Mouse (Mus musculus) lung, embryonic 14.5 days (tissue): ENCODE results near the gene Coil. TPM values are rescaled to one million over a fixed set of nuclear protein-coding genes. Genes with fewer than 3 reads are reported as not detected.

Experiments
- ATAC-seq: fragments of 200-750 bp; cut with Nextera tagmentation; 2 replicates; pipeline ENCODE4 v1.8.0; 2017; ENCODE audit warnings: mild to moderate bottlenecking, moderate TSS enrichment, moderate library complexity; ENCODE audit not compliant: insufficient read depth
- DNase-seq: peaks from one replicate; pipeline ENCODE4 v3.0.0-alpha.2; 2015
- H3K27ac ChIP-seq: fragments of 300-500 bp; sonication (generic); 2 replicates; pipeline ENCODE4 v1.5.1; 2014; ENCODE audit warnings: low read depth, mild to moderate bottlenecking, moderate library complexity
- H3K27me3 ChIP-seq: fragments of 300-500 bp; sonication (generic); 2 replicates; pipeline ENCODE4 v1.6.1; 2014; ENCODE audit warnings: low read length, control low read depth; ENCODE audit not compliant: insufficient read depth
- H3K36me3 ChIP-seq: fragments of 300-500 bp; sonication (generic); 2 replicates; pipeline ENCODE4 v1.6.1; 2014; ENCODE audit warnings: control low read depth; ENCODE audit not compliant: insufficient read depth
- H3K4me1 ChIP-seq: fragments of 300-500 bp; sonication (generic); 2 replicates; pipeline ENCODE4 v1.6.1; 2014; ENCODE audit warnings: antibody characterized with exemption, control low read depth; ENCODE audit not compliant: insufficient read depth
- H3K4me2 ChIP-seq: fragments of 300-500 bp; sonication (generic); 2 replicates; pipeline ENCODE4 v1.6.1; 2014; ENCODE audit warnings: mild to moderate bottlenecking
- H3K4me3 ChIP-seq: fragments of 300-500 bp; sonication (generic); 2 replicates; pipeline ENCODE4 v1.5.1; 2014; ENCODE audit warnings: low read depth, low read length
- H3K9ac ChIP-seq: fragments of 300-500 bp; sonication (generic); 2 replicates; pipeline ENCODE4 v1.6.1; 2014
- H3K9me3 ChIP-seq: fragments of 300-500 bp; sonication (generic); 2 replicates; pipeline ENCODE4 v1.6.1; 2016; ENCODE audit warnings: low read depth, low read length, control low read depth
- CTCF ChIP-seq: IDR thresholded peaks from 2 replicates; pipeline ENCODE4 v1.5.1; 2016; ENCODE audit warnings: antibody characterized with exemption, low read depth
- WGBS: fragments of 180-500 bp; shearing (Covaris S2); extraction: QIAGEN DNeasy Blood & Tissue Kit; methylation state at CpG from one replicate; pipeline ENCODE4 v1.1.7; 2014; 5-methylcytosine and 5-hydroxymethylcytosine counted together
- polyA plus RNA-seq: library from polyadenylated mRNA; unstranded; fragments of >200 nt; fragmentation: Nextera tagmentation; extraction: Ambion mirVana; gene quantifications from 2 replicates; pipeline ENCODE4 v1.2.1, GENCODE M21; 2014

Gene Coil
- polyA plus RNA-seq, 1 experiment from 2014 or later = 12.2 TPM

DNA sequence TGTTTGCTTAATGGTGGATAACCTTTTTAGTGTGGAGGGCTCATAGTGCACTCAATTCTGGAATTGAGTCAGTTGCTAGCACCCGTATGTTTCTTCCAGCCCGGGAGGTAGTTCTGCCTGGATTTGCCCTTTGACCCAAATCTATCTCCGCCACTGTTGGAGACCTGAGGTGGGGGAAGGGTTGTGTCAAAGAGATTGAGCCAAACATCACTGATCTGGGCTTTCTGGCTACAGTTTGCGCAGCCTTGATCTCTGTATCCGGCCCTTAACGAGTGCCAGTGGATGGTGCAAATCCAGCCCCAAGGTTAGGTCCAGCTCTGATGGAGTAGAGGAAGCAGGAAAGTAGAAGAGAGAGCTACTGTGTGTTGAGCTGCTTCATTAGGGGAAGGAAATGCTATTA, 33.0 kb downstream of the Coil start:
- Histone ChIP-seq H3K9me3 (no peaks in the 10 kb centered on the region), H3K4me2 (peak overlapping the region; percentile 50), H3K27ac (peak overlapping the region; percentile 65), H3K27me3 (no peaks in the 10 kb centered on the region), H3K9ac (peak overlapping the region; percentile 16; the same call in 1 of the 2 replicates), H3K4me3 (no peak overlapping the region), H3K36me3 (peaks cover 4% of the 10 kb centered on the region; the same call in 1 of the 2 replicates), H3K4me1 (peaks cover 9% of the 10 kb centered on the region; the same call in 1 of the 2 replicates)
- WGBS = 19% methylated on average over 6 of the region's 6 CpGs
- no peak for TF ChIP-seq CTCF
- ATAC-seq (no peak), DNase-seq (peak; percentile 35)

DNA sequence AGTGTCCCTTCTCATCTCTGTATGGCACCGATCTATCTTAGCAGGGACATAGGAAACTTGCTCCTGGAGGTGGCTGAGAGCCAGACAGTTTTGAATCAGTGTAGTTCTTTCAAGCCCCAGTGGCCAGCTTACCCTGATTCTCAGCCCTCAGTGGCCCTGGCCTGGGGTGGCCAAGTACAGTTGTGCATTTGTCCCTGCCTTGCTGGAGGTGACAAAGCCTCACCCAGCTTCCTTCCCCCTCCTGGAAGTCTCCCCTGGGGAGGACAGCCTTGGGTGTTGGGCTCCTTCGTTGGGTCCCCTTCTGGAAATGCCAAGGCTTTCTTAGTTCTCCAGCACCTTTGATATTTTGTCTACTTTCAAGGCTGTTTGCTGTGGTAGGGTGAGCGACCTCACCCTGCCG, 33.7 kb downstream of the Coil start:
- Histone ChIP-seq H3K27me3 (no peaks in the 10 kb centered on the region), H3K27ac (no peak overlapping the region), H3K36me3 (peaks cover 4% of the 10 kb centered on the region; the same call in 1 of the 2 replicates), H3K9ac (no peak overlapping the region), H3K4me1 (peaks cover 9% of the 10 kb centered on the region; the same call in 1 of the 2 replicates), H3K9me3 (no peaks in the 10 kb centered on the region), H3K4me2 (no peak overlapping the region; the same call in 1 of the 2 replicates), H3K4me3 (no peak overlapping the region)
- ATAC-seq = no peak
- no peak for TF ChIP-seq CTCF
- DNase-seq = no peak
- 49% methylated on average over 4 of the region's 4 CpGs for WGBS

DNA sequence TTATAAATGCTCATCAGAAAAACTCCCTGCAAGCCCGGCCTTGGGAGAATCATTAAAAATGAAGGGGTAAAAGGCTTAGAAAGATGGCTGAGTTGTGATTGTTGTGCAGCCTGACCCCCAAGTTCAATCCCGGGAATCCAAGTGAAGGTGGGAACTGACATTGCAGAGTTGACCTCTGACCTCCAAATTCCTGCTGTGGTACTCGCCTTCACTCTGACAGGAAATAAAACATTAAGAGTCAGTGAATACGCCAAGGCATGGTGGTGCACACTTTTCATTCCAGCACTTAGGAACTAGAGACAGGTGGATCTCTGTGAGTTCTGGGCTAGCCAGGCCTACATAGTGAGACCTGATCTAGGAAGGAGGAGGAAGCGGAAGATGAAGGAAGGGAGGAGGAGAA, 35.4 kb downstream of the Coil start:
- no peak for TF ChIP-seq CTCF
- no peak overlapping the region for H3K4me3 ChIP-seq
- no peaks in the 10 kb centered on the region for H3K9me3 ChIP-seq
- H3K36me3 ChIP-seq = peaks cover 5% of the 10 kb centered on the region; the same call in 1 of the 2 replicates
- H3K4me1 ChIP-seq = peaks cover 9% of the 10 kb centered on the region; the same call in 1 of the 2 replicates
- ATAC-seq = no peak
- WGBS = 53% methylated on average over 5 of the region's 5 CpGs
- no peak for DNase-seq
- no peaks in the 10 kb centered on the region for H3K27me3 ChIP-seq
- H3K4me2 ChIP-seq = no peak overlapping the region
- no peak overlapping the region for H3K9ac ChIP-seq
- no peak overlapping the region for H3K27ac ChIP-seq

DNA sequence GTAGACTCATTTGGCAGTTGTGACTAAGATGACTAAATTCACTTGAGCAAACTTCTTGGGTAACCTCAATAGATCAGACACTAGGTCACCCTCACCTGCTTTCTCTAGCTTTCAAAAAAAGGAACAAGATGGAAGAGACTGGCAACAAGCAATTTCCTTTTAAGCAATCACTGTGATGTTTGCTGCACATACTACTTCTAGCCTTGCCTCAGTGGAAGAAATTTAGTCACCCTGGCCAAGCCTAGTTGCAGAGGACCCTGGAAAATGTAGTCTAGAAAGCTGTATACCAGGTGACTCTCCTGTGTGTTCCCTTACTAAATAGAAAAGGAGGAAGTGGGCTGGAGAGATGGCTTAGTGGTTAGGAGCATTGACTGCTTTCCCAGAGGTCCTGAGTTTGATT, 36.4 kb downstream of the Coil start:
- ATAC-seq (no peak), DNase-seq (no peak)
- Histone ChIP-seq H3K9ac (no peak overlapping the region), H3K4me1 (peaks cover 9% of the 10 kb centered on the region; the same call in 1 of the 2 replicates), H3K27me3 (no peaks in the 10 kb centered on the region), H3K27ac (no peak overlapping the region), H3K9me3 (no peaks in the 10 kb centered on the region), H3K36me3 (peaks cover 14% of the 10 kb centered on the region), H3K4me2 (no peak overlapping the region), H3K4me3 (no peak overlapping the region)
- TF ChIP-seq CTCF = no peak

DNA sequence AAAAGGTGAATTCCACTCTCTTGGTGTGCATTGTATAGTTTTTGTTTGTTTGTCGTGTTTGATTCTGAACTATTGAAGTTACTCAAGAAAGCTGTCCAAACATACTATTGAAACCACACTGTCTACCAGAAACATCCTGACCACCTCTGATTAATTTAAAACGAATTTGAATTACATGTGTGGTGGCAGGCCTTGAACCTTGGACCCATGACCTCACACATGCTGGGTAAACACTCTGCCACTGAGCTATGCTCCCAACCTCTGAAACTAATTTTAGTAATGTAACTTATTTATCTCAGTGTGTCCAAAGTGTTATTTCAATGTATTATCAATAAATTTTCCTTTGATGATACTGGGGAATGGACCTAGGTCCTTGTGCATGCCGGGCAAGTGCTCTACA, 37.5 kb downstream of the Coil start:
- H3K27me3 ChIP-seq = no peaks in the 10 kb centered on the region
- no peak overlapping the region for H3K4me2 ChIP-seq
- DNase-seq = no peak
- no peak overlapping the region for H3K27ac ChIP-seq
- WGBS = 75% methylated on average over 3 of the region's 3 CpGs
- H3K4me1 ChIP-seq = peaks cover 5% of the 10 kb centered on the region; the same call in 1 of the 2 replicates
- no peak for ATAC-seq
- H3K36me3 ChIP-seq = peaks cover 23% of the 10 kb centered on the region
- no peak overlapping the region for H3K4me3 ChIP-seq
- no peaks in the 10 kb centered on the region for H3K9me3 ChIP-seq
- TF ChIP-seq CTCF = no peak
- H3K9ac ChIP-seq = no peak overlapping the region

DNA sequence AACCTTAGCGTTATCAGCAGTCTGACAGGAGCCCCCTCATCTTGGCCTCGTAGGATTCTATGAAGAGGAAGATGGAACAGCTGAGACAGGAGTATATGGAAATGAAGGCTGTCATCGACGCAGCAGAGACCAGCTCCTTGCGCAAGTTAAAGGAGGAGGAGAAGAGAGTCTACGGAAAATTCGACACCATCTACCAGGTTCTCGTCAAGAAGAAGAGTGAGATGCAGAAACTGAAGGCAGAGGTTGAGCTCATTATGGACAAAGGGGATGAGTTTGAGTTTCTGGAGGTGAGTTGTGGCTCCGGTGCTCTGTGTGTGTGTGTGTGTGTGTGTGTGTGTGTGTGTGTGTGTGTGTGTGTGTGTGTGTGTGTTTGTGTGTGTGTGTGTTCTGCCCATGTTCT, 39.0 kb downstream of the Coil start:
- WGBS = 84% methylated on average over 9 of the region's 9 CpGs
- no peak overlapping the region for H3K4me2 ChIP-seq
- no peak for ATAC-seq
- no peak overlapping the region for H3K27ac ChIP-seq
- no peak overlapping the region for H3K9ac ChIP-seq
- H3K9me3 ChIP-seq = no peaks in the 10 kb centered on the region
- H3K27me3 ChIP-seq = no peaks in the 10 kb centered on the region
- H3K4me3 ChIP-seq = no peak overlapping the region
- DNase-seq = no peak
- TF ChIP-seq CTCF = no peak
- H3K36me3 ChIP-seq = peaks cover 36% of the 10 kb centered on the region
- H3K4me1 ChIP-seq = no peaks in the 10 kb centered on the region

DNA sequence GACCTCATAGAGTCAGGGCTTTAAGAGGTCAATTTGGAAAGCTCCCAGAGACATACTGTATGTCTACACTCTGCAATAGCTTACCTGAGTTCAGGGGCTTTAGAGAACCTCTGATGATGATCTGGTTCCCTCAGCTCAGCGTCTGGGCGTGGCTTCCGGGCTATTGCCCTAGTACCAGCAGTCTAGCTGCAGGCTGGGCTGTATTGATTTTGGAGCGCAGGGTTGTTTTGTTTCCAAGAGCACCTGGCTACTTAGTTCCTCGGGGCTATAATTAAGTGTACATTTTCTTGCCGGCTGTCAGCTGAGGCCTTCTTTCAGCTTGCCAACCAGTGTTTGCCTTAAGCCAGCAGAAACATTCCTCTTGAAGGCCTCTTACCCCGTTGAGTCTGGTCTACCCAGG, 39.4 kb downstream of the Coil start:
- TF ChIP-seq CTCF = no peak
- Histone ChIP-seq H3K9me3 (no peaks in the 10 kb centered on the region), H3K27ac (no peak overlapping the region), H3K27me3 (no peaks in the 10 kb centered on the region), H3K36me3 (peaks cover 36% of the 10 kb centered on the region), H3K4me1 (no peaks in the 10 kb centered on the region), H3K9ac (no peak overlapping the region), H3K4me3 (no peak overlapping the region), H3K4me2 (no peak overlapping the region)
- 67% methylated on average over 7 of the region's 7 CpGs for WGBS
- ATAC-seq (no peak), DNase-seq (peak; percentile 11)

DNA sequence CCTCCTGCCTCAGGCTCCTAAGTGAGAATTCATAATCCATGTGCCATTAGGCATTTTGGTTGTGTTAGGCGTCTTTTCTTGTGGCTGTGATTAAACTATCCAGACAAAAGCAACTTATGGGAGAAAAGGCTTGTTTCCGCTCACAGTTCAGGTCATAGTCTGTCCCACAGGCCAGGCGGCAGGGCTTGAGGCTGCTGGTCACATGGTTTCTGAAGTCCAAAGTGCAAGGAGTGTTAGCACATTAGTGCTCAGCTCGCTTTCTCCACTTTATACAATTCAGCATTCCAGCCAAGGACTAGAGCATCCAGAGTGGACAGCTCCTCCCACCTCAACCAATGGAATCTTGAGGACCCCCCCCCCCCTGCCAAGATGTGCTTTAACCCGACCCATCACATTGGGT, 42.2 kb downstream of the Coil start:
- ATAC-seq (no peak), DNase-seq (no peak)
- H3K27me3 ChIP-seq = no peaks in the 10 kb centered on the region
- H3K36me3 ChIP-seq = peaks cover 41% of the 10 kb centered on the region
- no peak overlapping the region for H3K4me2 ChIP-seq
- no peak overlapping the region for H3K27ac ChIP-seq
- TF ChIP-seq CTCF = no peak
- H3K4me1 ChIP-seq = no peaks in the 10 kb centered on the region
- no peaks in the 10 kb centered on the region for H3K9me3 ChIP-seq
- H3K9ac ChIP-seq = no peak overlapping the region
- WGBS = 84% methylated on average over 5 of the region's 5 CpGs
- H3K4me3 ChIP-seq = no peak overlapping the region
